ENCODE assay signal across 23 mouse cellular contexts in the genomic region with DNA sequence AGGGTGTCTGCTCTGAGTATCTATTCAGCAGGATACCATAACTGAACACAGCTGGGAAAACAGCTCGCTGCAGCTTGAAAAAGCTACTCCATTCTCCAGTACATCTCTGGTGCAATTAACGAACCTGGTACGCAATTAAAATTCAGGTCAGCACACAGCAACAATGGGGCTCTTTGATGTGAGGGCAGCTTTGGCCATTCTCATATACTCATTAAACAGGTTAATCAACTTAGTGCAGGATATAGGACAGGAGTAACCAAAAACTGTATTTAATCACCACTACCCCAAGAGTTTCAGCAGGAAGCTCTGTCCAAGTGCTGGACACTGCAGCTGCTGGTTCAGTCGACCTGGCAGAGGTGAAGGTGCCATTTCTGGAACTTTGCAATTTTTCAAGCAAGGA. TPM values are rescaled to one million over a fixed set of nuclear protein-coding genes. Genes with fewer than 3 reads are reported as not detected.
A peak's percentile ranks its signal among the peaks of the same experiment; 100 is the strongest.
DNase-seq lines count a peak whose midpoint lies in the region; ATAC-seq and TF ChIP-seq lines count a peak whose summit lies in the region.
"Had no signal": no experiment of that assay in that cellular context is flagged by ENCODE, and none has a peak within 500 bp of the region (broad histone marks: within the 10 kb centered on the region; RNA-seq: fewer than 3 reads in every experiment).

No protein-coding gene starts in this region.

- H3K9ac ChIP-seq in kidney, embryonic 16.5 days (replicated peaks; ENCODE audit: low read length): no peak overlapping the region
- no peak overlapping the region for H3K9ac ChIP-seq in forebrain, embryonic 14.5 days (ENCODE audit: low read length)
- H3K9ac ChIP-seq in liver, embryonic 11.5 days (ENCODE audit: low read depth, low read length): no peak overlapping the region
- H3K9ac ChIP-seq: embryonic facial prominence, embryonic 15.5 days; heart, embryonic 13.5 days; hindbrain, embryonic 12.5 days had no signal

- H3K27me3 ChIP-seq in kidney, embryonic 16.5 days (ENCODE audit: insufficient read depth, low read length): 0 out of 2 replicates have a peak, but pooled peaks cover 2% of the 10 kb centered on the region
- H3K27me3 ChIP-seq in forebrain, embryonic 14.5 days (replicated peaks; ENCODE audit: control insufficient read depth, insufficient read depth, low read length): no peaks in the 10 kb centered on the region
- H3K27me3 ChIP-seq in liver, embryonic 11.5 days (replicated peaks; ENCODE audit: control insufficient read depth, insufficient read depth, low read length): no peaks in the 10 kb centered on the region
- H3K27me3 ChIP-seq: embryonic facial prominence, embryonic 15.5 days; heart, embryonic 13.5 days; hindbrain, embryonic 12.5 days had no signal

- H3K4me2 ChIP-seq in kidney, embryonic 16.5 days (replicated peaks; ENCODE audit: low read depth, low read length): no peak overlapping the region
- no peak overlapping the region for H3K4me2 ChIP-seq in forebrain, embryonic 14.5 days (ENCODE audit: low read length)
- H3K4me2 ChIP-seq in liver, embryonic 11.5 days: no peak overlapping the region
- H3K4me2 ChIP-seq: embryonic facial prominence, embryonic 15.5 days; heart, embryonic 13.5 days; hindbrain, embryonic 12.5 days had no signal

- peaks cover 4% of the 10 kb centered on the region; the same call in 1 of the 2 replicates for H3K4me1 ChIP-seq in kidney, embryonic 16.5 days (ENCODE audit: insufficient read depth, low read length)
- 0 out of 2 replicates have a peak, but pooled peaks cover 2% of the 10 kb centered on the region for H3K4me1 ChIP-seq in forebrain, embryonic 14.5 days (ENCODE audit: control insufficient read depth, insufficient read depth, low read length)
- H3K4me1 ChIP-seq in liver, embryonic 11.5 days (replicated peaks; ENCODE audit: control insufficient read depth, insufficient read depth, low read length): no peaks in the 10 kb centered on the region
- H3K4me1 ChIP-seq: embryonic facial prominence, embryonic 15.5 days; heart, embryonic 13.5 days; hindbrain, embryonic 12.5 days had no signal

- TF ChIP-seq POLR2A in brain, embryonic 14.5 days (IDR thresholded peaks at IDR 0.05; ENCODE audit: borderline replicate concordance, extremely low read depth, insufficient read depth, insufficient read length, poor library complexity, severe bottlenecking): no peak

- 55% methylated on average over 4 of the region's 4 CpGs for WGBS in kidney, embryonic 16.5 days
- WGBS in forebrain, embryonic 14.5 days: 3% methylated on average over 4 of the region's 4 CpGs
- WGBS in liver, embryonic 11.5 days: 72% methylated on average over 4 of the region's 4 CpGs

- no peaks in the 10 kb centered on the region for H3K9me3 ChIP-seq in kidney, embryonic 16.5 days (ENCODE audit: low read length)
- no peaks in the 10 kb centered on the region for H3K9me3 ChIP-seq in forebrain, embryonic 14.5 days (replicated peaks; ENCODE audit: control insufficient read depth, low read length)
- no peaks in the 10 kb centered on the region for H3K9me3 ChIP-seq in liver, embryonic 11.5 days (ENCODE audit: control insufficient read depth, low read length)
- H3K9me3 ChIP-seq: embryonic facial prominence, embryonic 15.5 days; heart, embryonic 13.5 days; hindbrain, embryonic 12.5 days had no signal

- H3K4me3 ChIP-seq in kidney, embryonic 16.5 days (ENCODE audit: low read length): no peak overlapping the region
- H3K4me3 ChIP-seq in forebrain, embryonic 14.5 days (ENCODE audit: low read depth, low read length): no peak overlapping the region
- H3K4me3 ChIP-seq in liver, embryonic 11.5 days (ENCODE audit: low read depth, low read length): no peak overlapping the region
- H3K4me3 ChIP-seq: embryonic facial prominence, embryonic 15.5 days; erythroblast, embryonic 14.5 days; heart, embryonic 13.5 days; hindbrain, embryonic 12.5 days had no signal

- DNase-seq in heart, adult 11 months: peak; percentile 58
- DNase-seq in heart, adult 18-20 months: no peak
- no peak for DNase-seq in kidney, adult 11 months
- peak; percentile 69 for DNase-seq in brain, embryonic 14.5 days (ENCODE audit: low read depth)
- DNase-seq in forebrain, embryonic 14.5 days (ENCODE audit: low spot score): peak; percentile 39
- no peak for DNase-seq in liver, embryonic 11.5 days (ENCODE audit: low spot score)
- no peak for DNase-seq in frontal cortex, postnatal 36 days (ENCODE audit: low spot score in 2 of 2)
- DNase-seq: adrenal gland, adult 8-10 months; adrenal gland, postnatal 36 days; cerebellum, adult 11 months; cerebellum, adult 8-10 months; cerebellum, postnatal 14 days; embryo, embryonic 11 days; gastrocnemius, postnatal 10 days; heart, postnatal 4 days had no signal

- H3K27ac ChIP-seq in kidney, embryonic 16.5 days (ENCODE audit: low read length): no peak overlapping the region
- no peak overlapping the region for H3K27ac ChIP-seq in forebrain, embryonic 14.5 days (ENCODE audit: low read depth, low read length)
- H3K27ac ChIP-seq in liver, embryonic 11.5 days (ENCODE audit: low read depth, low read length): no peak overlapping the region
- H3K27ac ChIP-seq: embryonic facial prominence, embryonic 15.5 days; heart, embryonic 13.5 days; hindbrain, embryonic 12.5 days had no signal

- TF ChIP-seq CTCF in brain, embryonic 14.5 days (IDR thresholded peaks at IDR 0.05; ENCODE audit: borderline replicate concordance, extremely low read depth, insufficient read depth, insufficient read length): no peak

- peak; percentile 84 for ATAC-seq in kidney, embryonic 16.5 days (ENCODE audit: low FRiP score, low TSS enrichment)
- peak; percentile 29; the same call in 1 of the 2 replicates for ATAC-seq in forebrain, embryonic 14.5 days
- no peak for ATAC-seq in liver, embryonic 11.5 days (replicated peaks; ENCODE audit: low FRiP score)
- ATAC-seq: hindbrain, embryonic 16.5 days; inflammation-experienced regulatory T-cells, adult 6 months had no signal

- H3K36me3 ChIP-seq in kidney, embryonic 16.5 days (ENCODE audit: insufficient read depth, low read length): no peaks in the 10 kb centered on the region
- H3K36me3 ChIP-seq in forebrain, embryonic 14.5 days (ENCODE audit: control insufficient read depth, insufficient read depth, low read length): no peaks in the 10 kb centered on the region
- H3K36me3 ChIP-seq in liver, embryonic 11.5 days (ENCODE audit: control insufficient read depth, insufficient read depth, low read length): no peaks in the 10 kb centered on the region
- H3K36me3 ChIP-seq: embryonic facial prominence, embryonic 15.5 days; heart, embryonic 13.5 days; hindbrain, embryonic 12.5 days had no signal

RNA-seq across cellular contexts. Expression of a gene that starts 37.6 kb away (rescaled TPM):
- total RNA-seq in heart, adult 18-20 months (2021): 1 to 10 TPM in 1 of 2 experiments, under 1 TPM in 1; 0.25 to 2.5 TPM
- 20.0 and 28.6 TPM in 2 replicates for polyA plus RNA-seq in kidney, embryonic 16.5 days (2015; fragmentation: Nextera tagmentation; extraction: Ambion mirVana)
- 36.5 and 54.7 TPM in 2 replicates for polyA plus RNA-seq in brain, embryonic 14.5 days (2012; rRNA removed)
- 15.6 and 16.5 TPM in 2 replicates for polyA plus RNA-seq in forebrain, embryonic 14.5 days (2014; fragmentation: Nextera tagmentation; extraction: Ambion mirVana)
- 4.0 and 5.0 TPM in 2 replicates for polyA plus RNA-seq in liver, embryonic 11.5 days (2014; fragmentation: Nextera tagmentation; extraction: Ambion mirVana)
- total RNA-seq: common myeloid progenitor, adult 5-6 weeks had no signal
- polyA plus RNA-seq: erythroblast, embryonic 14.5 days had no signal

Comparison
In these comparisons a context has a peak if more than half of its experiments do, and no peak if none do; other contexts are left out.
1. DNase-seq: peak in heart, adult 11 months (single experiment), brain, embryonic 14.5 days (single experiment) and forebrain, embryonic 14.5 days (single experiment); none in heart, adult 18-20 months (0 of 2), kidney, adult 11 months (single experiment), liver, embryonic 11.5 days (single experiment) and frontal cortex, postnatal 36 days (0 of 2).